Mouse (Mus musculus) gastrocnemius, postnatal 4 days (tissue): ENCODE data around the gene Foxd2. TPM values are rescaled to one million over a fixed set of nuclear protein-coding genes. Genes with fewer than 3 reads are reported as not detected.

ENCODE experiments used
- DNase-seq, 2 experiments: peaks; one replicate each; pipeline ENCODE4 v3.0.0; 2021 to 2022; ENCODE audit warnings: low spot score in 2 of 2, mixed read lengths in 2 of 2
- total RNA-seq, 2 experiments: library from RNA; stranded (reverse); gene quantifications; 2 replicates each; pipeline ENCODE4 v1.2.3; 2021

Foxd2 gene
- total RNA-seq, 2 experiments from 2014 or later = 1.4 to 1.5 TPM

- no peak for DNase-seq
These were observed 50.2 kb downstream of the Foxd2 start for GRCm38 (mm10) chr4:114858426-114858825.

Other genes with a start within 250 kb of the Foxd2 start
- not detected for gene Gm12830, start 87.2 kb downstream of the Foxd2 start, total RNA-seq
- not detected for gene Foxe3, start 17.1 kb upstream of the Foxd2 start, total RNA-seq
- gene Cmpk1, start 78.4 kb upstream of the Foxd2 start, total RNA-seq = 10 to 100 TPM; 42.9 to 45.3 TPM
- 1 to 10 TPM; 5.2 TPM for gene Stil, start 91.3 kb upstream of the Foxd2 start, total RNA-seq
- 1 to 10 TPM; 2.4 to 3.6 TPM for gene Tal1, start 147.6 kb upstream of the Foxd2 start, total RNA-seq
- under 1 TPM in 1 of 2 experiments, not detected in 1; 0.70 TPM for gene Pdzk1ip1, start 179.8 kb upstream of the Foxd2 start, total RNA-seq
- under 1 TPM in 1 of 2 experiments, not detected in 1; 0.07 TPM for gene Cyp4x1, start 225.4 kb upstream of the Foxd2 start, total RNA-seq